Mouse (Mus musculus) embryonic facial prominence, embryonic 14.5 days (tissue): Measurements from ENCODE around the gene Wfdc1. TPM values are rescaled to one million over a fixed set of nuclear protein-coding genes. Genes with fewer than 3 reads are reported as not detected.

Source experiments
- ATAC-seq: fragments of 200-750 bp; cut with Nextera tagmentation; 2 replicates; pipeline ENCODE4 v1.8.0; 2017; ENCODE audit warnings: low read depth, moderate number of reproducible peaks, moderate TSS enrichment
- DNase-seq: peaks from one replicate; pipeline ENCODE4 v3.0.0-alpha.2; 2015; ENCODE audit warnings: low spot score
- H3K27ac ChIP-seq: fragments of 300-500 bp; sonication (generic); replicated peaks from 2 replicates; pipeline ENCODE4 v1.5.1; 2014; ENCODE audit warnings: low read depth, mild to moderate bottlenecking, low read length, moderate library complexity
- H3K27me3 ChIP-seq: fragments of 300-500 bp; sonication (generic); replicated peaks from 2 replicates; pipeline ENCODE4 v1.6.1; 2014; ENCODE audit warnings: low read length; ENCODE audit not compliant: control insufficient read depth, insufficient read depth
- H3K36me3 ChIP-seq: fragments of 300-500 bp; sonication (generic); 2 replicates; pipeline ENCODE4 v1.6.1; 2014; ENCODE audit warnings: low read length, mixed read lengths; ENCODE audit not compliant: control insufficient read depth, insufficient read depth
- H3K4me1 ChIP-seq: fragments of 300-500 bp; sonication (generic); 2 replicates; pipeline ENCODE4 v1.6.1; 2014; ENCODE audit warnings: antibody characterized with exemption, low read length; ENCODE audit not compliant: control insufficient read depth, insufficient read depth
- H3K4me2 ChIP-seq: fragments of 300-500 bp; sonication (generic); 2 replicates; pipeline ENCODE4 v1.6.1; 2014; ENCODE audit warnings: low read depth, mild to moderate bottlenecking, low read length, moderate library complexity, mixed read lengths
- H3K4me3 ChIP-seq: fragments of 300-500 bp; sonication (generic); 2 replicates; pipeline ENCODE4 v1.5.1; 2014; ENCODE audit warnings: low read depth, mild to moderate bottlenecking, low read length
- H3K9ac ChIP-seq: fragments of 300-500 bp; sonication (generic); 2 replicates; pipeline ENCODE4 v1.6.1; 2014; ENCODE audit warnings: low read depth, mild to moderate bottlenecking, low read length, moderate library complexity, mixed read lengths
- H3K9me3 ChIP-seq: fragments of 300-500 bp; sonication (generic); 2 replicates; pipeline ENCODE4 v1.6.1; 2016; ENCODE audit warnings: low read length; ENCODE audit not compliant: control insufficient read depth
- WGBS: fragments of 180-500 bp; shearing (Covaris S2); extraction: QIAGEN DNeasy Blood & Tissue Kit; methylation state at CpG from one replicate; pipeline ENCODE4 v1.1.7; 2014; 5-methylcytosine and 5-hydroxymethylcytosine counted together
- polyA plus RNA-seq: library from polyadenylated mRNA; unstranded; fragments of >200 nt; fragmentation: Nextera tagmentation; extraction: Ambion mirVana; gene quantifications from 2 replicates; pipeline ENCODE4 v1.2.1, GENCODE M21; 2014

Wfdc1 gene
- 2.0 and 3.5 TPM in 2 replicates for polyA plus RNA-seq

GRCm38 (mm10) chr8:119666219-119666951, at the start of gene Wfdc1:
Gene Wfdc1 (plus strand): TSS chr8:119666365.
- Histone ChIP-seq H3K4me3 (no peak within 1 kb of the TSS), H3K4me2 (no peak within 1 kb of the TSS), H3K9me3 (no peaks in the 10 kb centered on the region), H3K4me1 (0 out of 2 replicates have a peak, but pooled peaks cover under 1% of the 10 kb centered on the region), H3K36me3 (no peaks in the 10 kb centered on the region), H3K27me3 (0 out of 2 replicates have a peak, but pooled peaks cover 3% of the 10 kb centered on the region), H3K9ac (peak within 1 kb of the TSS; percentile 45; the same call in 1 of the 2 replicates), H3K27ac (no peak within 1 kb of the TSS)
- no peak; the same call in 1 of the 2 replicates for ATAC-seq
- DNase-seq: no peak
- WGBS: 15% methylated on average over 14 of the region's 14 CpGs

GRCm38 (mm10) chr8:119616811-119617210, 49.4 kb upstream of the Wfdc1 start:
- Histone ChIP-seq H3K27me3 (no peaks in the 10 kb centered on the region), H3K4me2 (no peak overlapping the region)
- WGBS: 92% methylated on average over 4 of the region's 4 CpGs

DNA sequence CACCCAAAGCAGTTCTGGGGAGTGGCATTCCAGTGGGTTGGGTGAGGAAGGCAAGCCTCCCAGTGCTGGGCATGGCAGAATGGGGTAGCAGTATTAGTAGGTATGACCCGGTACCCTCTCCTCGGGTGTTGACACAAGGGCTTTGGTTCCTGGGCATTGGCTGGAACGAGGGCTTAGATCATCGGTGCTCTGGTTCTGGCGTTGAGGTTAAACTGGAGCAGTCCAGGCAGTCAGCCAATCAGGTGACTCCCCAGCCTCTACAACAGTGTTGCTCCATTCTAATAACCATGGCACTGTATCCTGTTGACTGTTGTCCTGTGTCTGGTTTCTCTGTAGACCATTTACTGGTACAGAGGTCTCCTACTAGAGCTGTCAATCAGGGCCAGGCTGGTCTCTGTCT, 48.6 kb upstream of the Wfdc1 start:
- Histone ChIP-seq H3K36me3 (no peaks in the 10 kb centered on the region), H3K4me2 (no peak overlapping the region), H3K27ac (no peak overlapping the region), H3K27me3 (no peaks in the 10 kb centered on the region), H3K4me3 (no peak overlapping the region), H3K9me3 (no peaks in the 10 kb centered on the region), H3K9ac (no peak overlapping the region), H3K4me1 (no peaks in the 10 kb centered on the region)
- DNase-seq (no peak), ATAC-seq (no peak)
- 89% methylated on average over 5 of the region's 5 CpGs for WGBS

More at GRCm38 (mm10) chr8:119616811-119617210, 49.4 kb upstream of the Wfdc1 start:
- Histone ChIP-seq H3K4me3 (no peak overlapping the region), H3K36me3 (no peaks in the 10 kb centered on the region), H3K27ac (no peak overlapping the region), H3K4me1 (no peaks in the 10 kb centered on the region), H3K9me3 (no peaks in the 10 kb centered on the region), H3K9ac (no peak overlapping the region)
- DNase-seq (no peak), ATAC-seq (no peak)

GRCm38 (mm10) chr8:119618887-119619286, 47.3 kb upstream of the Wfdc1 start:
- Histone ChIP-seq H3K4me2 (no peak overlapping the region), H3K4me3 (no peak overlapping the region), H3K27me3 (no peaks in the 10 kb centered on the region), H3K36me3 (no peaks in the 10 kb centered on the region), H3K4me1 (no peaks in the 10 kb centered on the region), H3K27ac (no peak overlapping the region), H3K9me3 (no peaks in the 10 kb centered on the region), H3K9ac (no peak overlapping the region)
- no peak for ATAC-seq
- 65% methylated on average over 5 of the region's 5 CpGs for WGBS
- DNase-seq: no peak

DNA sequence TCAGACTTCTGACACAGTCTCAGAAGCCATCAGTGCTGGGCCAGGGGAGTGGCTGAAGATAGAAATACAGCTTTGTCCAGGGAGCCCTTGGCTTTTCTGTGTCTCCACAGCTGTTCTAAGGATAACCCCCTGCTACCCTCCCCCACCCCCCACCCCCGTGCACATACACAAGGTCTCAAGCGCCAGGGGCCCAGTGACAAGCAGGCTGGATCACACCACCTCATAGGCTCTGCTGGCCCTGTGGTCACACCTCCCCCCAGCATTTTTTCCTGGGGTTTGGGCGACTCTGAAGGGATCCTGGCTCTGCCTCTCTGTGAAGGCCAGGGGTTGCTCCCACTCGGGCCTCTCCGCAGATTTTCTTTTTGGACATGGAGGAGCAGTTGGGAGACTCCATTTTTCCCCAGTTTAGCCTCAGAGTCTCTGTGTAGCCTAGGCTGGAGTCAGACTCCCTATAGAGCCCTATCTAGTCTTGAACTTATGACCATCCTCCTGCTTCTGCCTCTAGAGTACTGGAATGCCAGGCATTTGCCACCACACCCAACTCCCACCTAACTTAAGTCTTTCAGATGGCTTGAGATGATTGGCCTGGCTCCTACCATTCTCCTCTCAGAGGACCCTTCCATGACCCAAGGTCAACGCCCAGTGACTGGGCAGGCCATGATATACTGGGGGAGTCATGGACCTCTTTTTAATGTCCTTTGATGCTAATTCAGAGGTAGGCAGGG, 45.9 kb upstream of the Wfdc1 start:
- no peaks in the 10 kb centered on the region for H3K9me3 ChIP-seq
- H3K36me3 ChIP-seq: no peaks in the 10 kb centered on the region
- H3K27ac ChIP-seq: no peak overlapping the region
- H3K9ac ChIP-seq: no peak overlapping the region
- no peak overlapping the region for H3K4me3 ChIP-seq
- no peak for ATAC-seq
- 62% methylated on average over 6 of the region's 6 CpGs for WGBS
- no peak for DNase-seq
- no peaks in the 10 kb centered on the region for H3K27me3 ChIP-seq
- no peaks in the 10 kb centered on the region for H3K4me1 ChIP-seq
- no peak overlapping the region for H3K4me2 ChIP-seq

DNA sequence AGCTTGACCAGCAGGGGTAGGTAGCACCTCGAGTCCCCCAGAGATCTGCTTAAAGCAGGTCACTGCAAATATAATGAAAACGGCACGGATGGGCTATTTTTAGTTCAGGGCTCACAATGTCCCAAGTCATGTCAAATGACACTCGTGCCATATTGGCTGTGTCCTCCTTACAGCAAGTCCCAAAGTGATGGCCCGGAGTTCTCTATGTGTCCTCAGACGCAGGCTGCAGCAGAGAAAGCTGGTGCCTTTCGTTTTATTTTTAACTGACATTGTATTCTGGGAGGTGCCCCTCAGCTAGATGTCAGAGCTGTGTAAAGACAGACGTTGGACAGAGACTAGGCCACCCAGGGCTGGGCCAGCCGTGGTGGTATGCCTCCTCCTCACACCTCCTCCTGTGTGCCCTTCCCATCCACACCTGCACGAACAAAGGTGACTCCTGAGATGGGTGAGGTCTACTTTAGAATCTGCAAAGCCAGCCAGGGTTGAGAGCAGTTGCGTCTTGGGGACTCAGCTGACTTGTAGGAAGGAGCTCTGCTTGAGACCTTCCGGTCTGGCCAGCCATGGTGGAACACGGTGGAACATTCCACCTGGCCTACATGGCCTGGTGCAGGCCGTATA, 45.2 kb upstream of the Wfdc1 start:
- Histone ChIP-seq H3K9me3 (no peaks in the 10 kb centered on the region), H3K27ac (no peak overlapping the region), H3K27me3 (no peaks in the 10 kb centered on the region), H3K36me3 (no peaks in the 10 kb centered on the region), H3K9ac (no peak overlapping the region), H3K4me1 (no peaks in the 10 kb centered on the region), H3K4me2 (no peak overlapping the region), H3K4me3 (no peak overlapping the region)
- no peak for DNase-seq
- WGBS: 86% methylated on average over 14 of the region's 14 CpGs
- ATAC-seq: no peak

DNA sequence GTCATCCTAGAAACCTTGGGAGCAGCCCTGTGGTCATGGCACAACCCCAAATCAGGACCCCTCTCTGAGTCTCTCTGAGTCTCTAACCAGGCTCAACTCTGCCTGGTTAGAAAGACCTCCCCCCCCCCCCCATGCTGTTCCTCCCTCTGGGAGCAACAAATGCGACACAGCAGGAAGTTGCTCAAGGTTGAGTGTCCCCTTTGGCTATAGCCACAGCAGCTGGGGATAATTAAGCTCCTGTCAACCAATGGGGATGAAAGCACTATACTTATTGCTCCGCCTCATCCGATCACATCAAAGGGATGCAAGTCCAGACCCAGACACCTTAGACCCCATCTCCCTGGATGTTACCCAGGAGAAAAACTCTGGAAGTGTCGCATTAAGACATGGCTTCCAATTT, 43.6 kb upstream of the Wfdc1 start:
- ATAC-seq (no peak), DNase-seq (no peak)
- Histone ChIP-seq H3K27ac (no peak overlapping the region), H3K9me3 (no peaks in the 10 kb centered on the region), H3K4me2 (no peak overlapping the region), H3K4me1 (no peaks in the 10 kb centered on the region), H3K4me3 (no peak overlapping the region), H3K27me3 (no peaks in the 10 kb centered on the region), H3K9ac (no peak overlapping the region), H3K36me3 (no peaks in the 10 kb centered on the region)
- WGBS: 39% methylated on average over 3 of the region's 4 CpGs

DNA sequence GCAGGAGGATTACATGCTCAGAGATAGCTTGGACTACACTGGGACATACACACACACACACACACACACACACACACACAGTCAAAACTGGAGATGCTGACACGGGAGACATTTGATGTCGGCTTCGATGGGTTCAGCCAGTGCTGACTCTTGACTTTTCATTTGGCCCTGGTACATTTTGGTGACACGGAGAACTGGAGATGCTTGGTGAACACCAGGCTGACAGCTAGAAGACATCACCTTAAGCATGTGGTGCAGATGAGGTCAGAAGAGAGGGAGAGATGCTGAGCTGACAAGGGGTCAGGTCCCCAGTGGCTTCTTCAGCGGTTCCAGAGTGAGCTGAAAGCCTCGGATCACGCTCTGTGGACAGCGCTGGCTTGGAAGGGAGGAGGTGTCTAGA, 43.1 kb upstream of the Wfdc1 start:
- Histone ChIP-seq H3K27ac (no peak overlapping the region), H3K4me3 (no peak overlapping the region), H3K27me3 (no peaks in the 10 kb centered on the region), H3K36me3 (no peaks in the 10 kb centered on the region), H3K4me1 (no peaks in the 10 kb centered on the region), H3K4me2 (no peak overlapping the region), H3K9me3 (no peaks in the 10 kb centered on the region), H3K9ac (no peak overlapping the region)
- no peak for DNase-seq
- no peak for ATAC-seq
- WGBS: 77% methylated on average over 8 of the region's 8 CpGs
